Mouse (Mus musculus) C2C12 (cell line): ENCODE results near the gene Efna5. TPM values are rescaled to one million over a fixed set of nuclear protein-coding genes. Genes with fewer than 3 reads are reported as not detected.

ENCODE experiments used
- H3K27me3 ChIP-seq: one replicate; pipeline ENCODE4 v1.6.1; 2011; ENCODE audit not compliant: control insufficient read depth, insufficient read depth, insufficient read length
- H3K36me3 ChIP-seq: one replicate; pipeline ENCODE4 v1.6.1; 2011; ENCODE audit not compliant: control insufficient read depth, insufficient read depth
- H3K4me3 ChIP-seq: one replicate; pipeline ENCODE4 v1.5.1; 2011; ENCODE audit warnings: mild to moderate bottlenecking, control low read depth; ENCODE audit not compliant: poor library complexity, insufficient read depth, severe bottlenecking
- H3K79me2 ChIP-seq: one replicate; pipeline ENCODE4 v1.6.1; 2011; ENCODE audit not compliant: control insufficient read depth, insufficient read depth
- H3K79me3 ChIP-seq: one replicate; pipeline ENCODE4 v1.6.1; 2011; ENCODE audit warnings: low read depth, control low read depth
- H3ac ChIP-seq: one replicate; pipeline ENCODE3; 2011; ENCODE audit warnings: low read depth; ENCODE audit not compliant: control insufficient read depth, insufficient read length
- CEBPB ChIP-seq: IDR thresholded peaks from one replicate; pipeline ENCODE4 v1.6.1; 2011; ENCODE audit warnings: low read depth, mild to moderate bottlenecking, control low read depth, moderate library complexity
- CTCF ChIP-seq: IDR thresholded peaks from one replicate; pipeline ENCODE4 v1.5.1; 2011; ENCODE audit not compliant: control insufficient read depth, insufficient read depth, insufficient read length
- FOSL1 ChIP-seq: IDR thresholded peaks from one replicate; pipeline ENCODE4 v1.8.0; 2011; ENCODE audit warnings: mild to moderate bottlenecking, low read length; ENCODE audit not compliant: poor library complexity, insufficient read depth, severe bottlenecking
- MAX ChIP-seq: IDR thresholded peaks from one replicate; pipeline ENCODE4 v1.6.1; 2011; ENCODE audit warnings: mild to moderate bottlenecking, control low read depth
- MYOD1 ChIP-seq: IDR thresholded peaks from one replicate; pipeline ENCODE4 v1.6.1; 2011; ENCODE audit warnings: low read depth; ENCODE audit not compliant: control insufficient read depth, insufficient read length
- MYOG ChIP-seq: IDR thresholded peaks from one replicate; pipeline ENCODE4 v1.6.1; 2011; ENCODE audit not compliant: control insufficient read depth, insufficient read length; ENCODE audit errors: extremely low read depth
- USF1 ChIP-seq: IDR thresholded peaks from one replicate; pipeline ENCODE4 v1.6.1; 2011; ENCODE audit warnings: low read depth, mild to moderate bottlenecking, control low read depth, moderate library complexity
- polyA plus RNA-seq: library from polyadenylated mRNA; unstranded; fragments of >200 nt; fragmentation: generic; extraction: Trizol; gene quantifications from one replicate; pipeline ENCODE4 v1.2.1, GENCODE M21; 2012; ENCODE audit warnings: missing spikeins

The Efna5 gene
- polyA plus RNA-seq, 1 experiment, result 8.1 TPM

DNA sequence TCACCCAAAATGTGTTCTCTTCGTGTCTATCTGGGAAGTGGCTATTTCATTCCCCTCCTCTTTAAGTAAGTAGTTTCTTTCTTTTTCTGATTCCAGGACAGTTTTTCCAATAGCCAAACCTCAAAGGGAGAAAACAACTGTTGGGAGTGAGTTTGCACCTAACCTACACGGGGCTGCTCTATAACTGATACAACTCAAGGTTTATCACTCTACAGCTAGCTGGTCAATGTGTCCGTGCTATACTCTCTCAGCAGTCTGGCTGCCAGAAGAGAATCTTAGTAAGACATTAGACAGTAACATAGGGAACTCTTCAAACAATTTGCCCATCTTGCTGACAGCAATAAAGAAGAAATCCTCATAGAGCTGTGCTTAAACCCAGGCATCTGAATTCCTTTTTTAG is 130.5 kb downstream of the Efna5 start:
- Histone ChIP-seq H3K4me3 (no peak overlapping the region), H3K79me3 (peaks cover 9% of the 10 kb centered on the region), H3K27me3 (no peaks in the 10 kb centered on the region), H3K79me2 (peaks cover 18% of the 10 kb centered on the region), H3K36me3 (no peaks in the 10 kb centered on the region), H3ac (no peak overlapping the region)
- TF ChIP-seq MYOD1 (no peak), USF1 (no peak)

DNA sequence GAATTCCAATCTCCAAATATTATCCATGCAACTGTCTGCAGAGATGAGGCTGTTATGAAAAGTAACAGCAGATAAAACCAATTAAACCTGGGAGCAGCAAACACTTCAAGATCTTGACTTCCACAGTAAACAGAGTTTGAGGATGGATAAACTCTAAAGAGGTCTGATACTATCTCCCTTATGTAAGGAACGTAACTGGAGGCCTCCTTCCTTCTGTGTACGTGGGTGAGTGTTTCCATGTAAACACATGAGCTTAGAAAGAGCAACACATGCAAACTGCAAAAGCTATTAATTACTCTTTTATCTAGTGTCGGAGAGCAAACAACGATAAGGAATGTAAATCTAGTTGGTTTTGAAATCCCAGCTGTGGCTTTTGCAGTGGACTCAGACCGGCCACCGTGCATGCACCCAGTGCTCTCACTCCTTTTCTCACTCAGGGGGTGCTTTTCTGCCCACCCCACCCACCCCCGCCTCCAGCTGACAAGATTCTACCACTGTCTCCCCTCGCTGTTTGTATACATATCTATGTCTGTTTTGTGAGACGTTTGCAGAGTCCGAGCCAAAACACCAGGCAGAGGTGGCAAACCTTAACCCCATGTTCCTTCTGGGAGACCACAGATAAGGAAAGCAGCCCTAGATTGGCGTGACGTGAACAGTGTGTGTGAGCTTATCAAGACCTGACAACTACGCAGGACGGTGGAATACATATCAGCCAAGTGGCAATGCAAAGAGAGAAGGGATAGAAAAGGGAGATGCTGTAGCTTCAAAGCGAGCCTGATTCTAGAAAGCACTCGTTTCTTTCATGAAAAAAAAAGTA is 132.1 kb downstream of the Efna5 start:
- Histone ChIP-seq H3K4me3 (no peak overlapping the region), H3K79me2 (peaks cover 17% of the 10 kb centered on the region), H3K36me3 (no peaks in the 10 kb centered on the region), H3ac (no peak overlapping the region), H3K27me3 (no peaks in the 10 kb centered on the region), H3K79me3 (peaks cover 9% of the 10 kb centered on the region)
- TF ChIP-seq MAX (no peak), MYOD1 (no peak), CEBPB (no peak), CTCF (no peak), FOSL1 (no peak)

DNA sequence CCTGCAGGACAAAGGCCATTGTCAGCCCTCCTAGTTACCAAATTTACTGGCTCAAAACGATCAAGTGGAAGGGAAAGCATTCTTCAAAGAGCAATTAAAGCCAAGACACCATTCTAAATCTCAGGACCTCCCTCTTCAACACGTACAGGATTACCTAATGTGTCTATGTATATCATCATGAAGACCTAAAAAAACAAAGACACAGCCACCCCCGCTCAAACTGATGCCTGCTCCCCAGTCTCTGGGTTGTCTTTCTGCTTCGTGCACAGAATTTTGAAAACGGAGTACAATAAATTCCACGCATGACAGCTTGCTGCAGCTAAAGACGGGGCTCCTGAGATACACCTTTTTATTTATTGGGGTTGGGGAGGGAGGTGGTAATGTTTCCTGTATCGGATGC is 133.7 kb downstream of the Efna5 start:
- peaks cover 7% of the 10 kb centered on the region for H3K79me3 ChIP-seq
- peaks cover 15% of the 10 kb centered on the region for H3K79me2 ChIP-seq
- H3K27me3 ChIP-seq, result no peaks in the 10 kb centered on the region
- H3ac ChIP-seq, result no peak overlapping the region
- TF ChIP-seq MYOG (no peak), FOSL1 (no peak), MAX (no peak), CEBPB (no peak)
- no peak overlapping the region for H3K4me3 ChIP-seq
- H3K36me3 ChIP-seq, result no peaks in the 10 kb centered on the region

DNA sequence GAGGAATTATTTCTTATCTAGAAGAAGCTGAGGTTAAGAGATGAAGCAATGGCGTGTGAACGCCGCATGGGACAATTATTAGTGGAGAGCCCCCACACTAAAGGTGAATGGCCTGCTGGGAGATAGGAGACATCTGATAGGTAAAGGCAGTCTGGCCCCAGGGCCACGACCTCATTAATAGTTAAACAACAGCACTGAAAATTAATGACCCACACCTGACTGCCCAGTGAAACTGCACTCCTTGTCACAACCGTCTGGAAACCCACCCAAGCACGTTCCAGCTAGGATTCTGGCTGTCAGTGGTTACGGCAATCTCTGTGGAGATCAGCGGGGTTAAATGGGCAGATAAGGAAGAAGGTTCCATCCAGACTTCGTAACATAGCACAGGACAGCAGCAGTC is 134.3 kb downstream of the Efna5 start:
- Histone ChIP-seq H3K79me3 (peaks cover 7% of the 10 kb centered on the region), H3K27me3 (no peaks in the 10 kb centered on the region), H3K79me2 (peaks cover 15% of the 10 kb centered on the region), H3K36me3 (no peaks in the 10 kb centered on the region), H3K4me3 (no peak overlapping the region), H3ac (no peak overlapping the region)
- TF ChIP-seq MAX (no peak), MYOD1 (no peak), MYOG (no peak), USF1 (no peak), CEBPB (no peak), CTCF (no peak), FOSL1 (no peak)

DNA sequence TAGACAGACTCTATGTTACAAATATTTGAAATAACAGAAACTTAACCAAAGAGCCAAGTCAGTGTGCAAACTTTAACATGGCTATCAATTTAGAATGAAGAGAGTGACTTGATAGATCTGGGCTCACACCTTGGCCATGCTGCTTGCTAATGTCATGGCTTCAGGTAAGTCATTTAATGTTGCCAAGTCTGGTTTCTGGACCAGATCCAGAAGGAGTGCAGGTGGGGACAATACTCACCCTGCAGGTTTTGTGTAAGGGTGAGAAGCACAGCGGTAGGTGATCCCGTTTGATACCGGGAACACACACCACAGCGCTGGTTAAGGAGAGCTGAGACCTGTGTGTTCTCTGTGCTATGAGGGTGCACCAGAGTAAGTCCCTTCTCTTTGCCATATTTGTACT is 135.8 kb downstream of the Efna5 start:
- peaks cover 7% of the 10 kb centered on the region for H3K79me3 ChIP-seq
- TF ChIP-seq MYOG (no peak), MAX (no peak), CTCF (no peak), CEBPB (no peak), MYOD1 (no peak), USF1 (no peak), FOSL1 (no peak)
- peaks cover 15% of the 10 kb centered on the region for H3K79me2 ChIP-seq
- no peaks in the 10 kb centered on the region for H3K36me3 ChIP-seq
- no peaks in the 10 kb centered on the region for H3K27me3 ChIP-seq
- H3K4me3 ChIP-seq, result no peak overlapping the region
- no peak overlapping the region for H3ac ChIP-seq

DNA sequence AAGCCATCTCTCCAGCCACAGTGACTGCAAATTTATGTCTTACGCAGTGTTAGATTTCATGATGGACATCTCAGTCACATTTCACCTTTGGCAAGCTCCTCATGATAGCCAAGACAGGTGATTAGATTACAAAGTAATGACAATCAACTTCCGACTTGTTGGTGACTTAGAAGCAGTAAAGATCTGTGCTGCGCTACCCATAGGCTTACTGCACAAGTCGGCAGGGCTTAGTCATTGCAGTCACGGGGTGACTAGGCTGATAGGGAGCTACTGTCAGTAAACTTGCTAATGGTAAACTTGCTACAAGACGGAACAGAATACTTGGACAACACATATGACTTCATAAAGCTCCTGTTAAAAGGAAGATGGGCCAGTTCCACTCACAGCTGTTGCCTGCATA is 136.9 kb downstream of the Efna5 start:
- Histone ChIP-seq H3K4me3 (no peak overlapping the region), H3K27me3 (no peaks in the 10 kb centered on the region), H3ac (no peak overlapping the region), H3K79me3 (peaks cover 5% of the 10 kb centered on the region), H3K36me3 (no peaks in the 10 kb centered on the region), H3K79me2 (peaks cover 15% of the 10 kb centered on the region)
- TF ChIP-seq USF1 (no peak), MYOG (no peak), CTCF (no peak), FOSL1 (no peak), CEBPB (no peak), MAX (no peak), MYOD1 (no peak)
